Mouse (Mus musculus) liver, adult 2 months (tissue): ENCODE results near the gene Fndc3b.

Experiments
- CTCF ChIP-seq: fragments of 200-500 bp; IDR thresholded peaks from 2 replicates; pipeline ENCODE4 v1.5.1; 2011; ENCODE audit warnings: low read depth, low read length, control low read depth
- POLR2A ChIP-seq: fragments of 200-500 bp; IDR thresholded peaks from 2 replicates; pipeline ENCODE4 v1.6.1; 2011; ENCODE audit warnings: low read length, control low read depth; ENCODE audit not compliant: insufficient read depth; ENCODE audit errors: extremely low read depth

DNA sequence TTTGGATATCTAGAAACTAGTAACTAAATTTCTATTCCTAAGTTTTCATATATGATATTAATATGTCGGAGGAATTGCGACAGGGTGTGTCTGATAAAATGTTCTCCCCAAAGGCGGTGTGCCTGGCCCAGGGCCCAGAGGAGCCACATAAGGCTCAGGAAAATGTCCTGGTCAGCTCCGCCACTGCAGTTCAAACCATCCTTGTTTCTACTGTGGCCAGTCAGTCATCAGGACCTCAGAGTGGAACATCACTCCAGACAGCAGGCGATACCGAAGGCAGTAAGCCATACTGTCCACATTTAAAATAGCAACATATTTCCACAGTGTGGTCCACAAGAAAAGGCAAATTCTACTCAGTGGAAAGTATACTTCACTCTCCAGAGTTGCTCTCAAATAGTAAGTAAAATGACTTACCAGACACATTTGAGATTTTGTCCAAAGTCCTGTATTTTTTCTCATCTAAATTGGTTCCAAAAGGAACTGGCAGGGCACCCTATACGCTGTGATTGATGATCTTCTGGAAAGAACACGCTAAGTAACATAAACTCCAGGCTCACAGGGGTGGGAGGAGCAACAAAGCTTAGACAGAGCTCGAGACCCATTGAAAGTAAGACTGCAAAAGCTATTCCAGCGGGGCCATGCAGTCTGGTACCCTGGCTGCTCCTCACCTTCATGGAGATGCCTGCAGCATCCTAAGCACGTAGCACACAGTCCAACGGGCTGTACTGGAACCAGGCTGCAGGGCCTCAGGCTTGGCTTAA is 187.8 kb downstream of the Fndc3b start:
- TF ChIP-seq CTCF (no peak), POLR2A (no peak)
